Mouse (Mus musculus): ENCODE results near the gene Plekhg1.
A peak's percentile ranks its signal among the peaks of the same experiment; 100 is the strongest.

DNA sequence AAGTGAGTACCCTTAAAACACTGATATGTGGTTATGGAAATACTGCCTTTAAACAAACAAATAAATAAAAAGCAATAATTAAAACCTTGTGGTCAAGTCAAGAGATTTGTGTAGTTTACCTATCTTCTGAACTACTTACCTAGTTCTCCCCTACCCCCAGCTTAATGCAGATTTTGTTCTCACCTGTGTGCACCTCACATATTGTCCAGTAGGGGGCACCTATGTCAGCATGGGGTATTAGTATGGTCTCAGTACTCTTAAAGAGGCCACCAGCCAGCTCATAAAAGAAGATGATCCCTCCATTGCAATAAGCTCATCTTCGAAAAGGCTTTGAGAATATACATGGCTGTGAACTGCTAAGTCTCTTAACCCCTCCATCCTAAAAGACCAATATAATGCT lies 93.9 kb downstream of the Plekhg1 start:
- TF ChIP-seq CTCF (IDR thresholded peaks at IDR 0.05; ENCODE audit: low read depth): peak; percentile 30; the same call in 1 of the 2 replicates
- TF ChIP-seq EP300 (IDR thresholded peaks at IDR 0.05; ENCODE audit: low read depth): no peak

All from liver, embryonic 14.5 days (tissue).